Mouse (Mus musculus) kidney, postnatal 14 days (tissue): Measurements from ENCODE around the gene Tspan2.

Source experiments
- DNase-seq: peaks from one replicate; pipeline ENCODE4 v3.0.0; 2022; ENCODE audit warnings: mixed read lengths

Tspan2 gene

GRCm38 (mm10) chr3:102735031-102735558 is 766 bp downstream of the Tspan2 start:
- peak; percentile 24 for DNase-seq

- no peak for DNase-seq
Measured at GRCm38 (mm10) chr3:102735638-102736037, 1.3 kb downstream of the Tspan2 start.

GRCm38 (mm10) chr3:102736436-102736835 is 2.1 kb downstream of the Tspan2 start:
- DNase-seq, result no peak

GRCm38 (mm10) chr3:102737106-102737505 is 2.8 kb downstream of the Tspan2 start:
- DNase-seq, result no peak

- DNase-seq, result peak; percentile 23
Measured at GRCm38 (mm10) chr3:102738161-102738901, 4.0 kb downstream of the Tspan2 start.

- no peak for DNase-seq
Measured at GRCm38 (mm10) chr3:102738926-102739325, 4.6 kb downstream of the Tspan2 start.

GRCm38 (mm10) chr3:102742725-102743124 is 8.4 kb downstream of the Tspan2 start:
- DNase-seq, result no peak

GRCm38 (mm10) chr3:102743202-102743601 is 8.9 kb downstream of the Tspan2 start:
- DNase-seq, result no peak

GRCm38 (mm10) chr3:102743781-102744471 is 9.6 kb downstream of the Tspan2 start:
- DNase-seq, result no peak

- no peak for DNase-seq
Measured at GRCm38 (mm10) chr3:102744657-102745056, 10.3 kb downstream of the Tspan2 start.

- DNase-seq, result no peak
Measured at GRCm38 (mm10) chr3:102746174-102746573, 11.8 kb downstream of the Tspan2 start.

- DNase-seq, result no peak
Measured at GRCm38 (mm10) chr3:102748038-102748437, 13.7 kb downstream of the Tspan2 start.

- DNase-seq, result no peak
Measured at GRCm38 (mm10) chr3:102748686-102749085, 14.4 kb downstream of the Tspan2 start.

- no peak for DNase-seq
Measured at GRCm38 (mm10) chr3:102751136-102751535, 16.8 kb downstream of the Tspan2 start.

GRCm38 (mm10) chr3:102751536-102751935 is 17.2 kb downstream of the Tspan2 start:
- DNase-seq, result no peak

- no peak for DNase-seq
Measured at GRCm38 (mm10) chr3:102752053-102752452, 17.7 kb downstream of the Tspan2 start.

GRCm38 (mm10) chr3:102752457-102752856 is 18.1 kb downstream of the Tspan2 start:
- no peak for DNase-seq

GRCm38 (mm10) chr3:102755801-102756200 is 21.5 kb downstream of the Tspan2 start:
- DNase-seq, result no peak

- DNase-seq, result no peak
Measured at GRCm38 (mm10) chr3:102757019-102757418, 22.7 kb downstream of the Tspan2 start.

- no peak for DNase-seq
Measured at GRCm38 (mm10) chr3:102760236-102760635, 25.9 kb downstream of the Tspan2 start.

GRCm38 (mm10) chr3:102762388-102762787 is 28.1 kb downstream of the Tspan2 start:
- no peak for DNase-seq

- no peak for DNase-seq
Measured at GRCm38 (mm10) chr3:102763713-102764400, 29.5 kb downstream of the Tspan2 start.

- no peak for DNase-seq
Measured at GRCm38 (mm10) chr3:102764850-102765249, 30.5 kb downstream of the Tspan2 start.
